ENCODE assay signal across 13 mouse cellular contexts in the genomic region with DNA sequence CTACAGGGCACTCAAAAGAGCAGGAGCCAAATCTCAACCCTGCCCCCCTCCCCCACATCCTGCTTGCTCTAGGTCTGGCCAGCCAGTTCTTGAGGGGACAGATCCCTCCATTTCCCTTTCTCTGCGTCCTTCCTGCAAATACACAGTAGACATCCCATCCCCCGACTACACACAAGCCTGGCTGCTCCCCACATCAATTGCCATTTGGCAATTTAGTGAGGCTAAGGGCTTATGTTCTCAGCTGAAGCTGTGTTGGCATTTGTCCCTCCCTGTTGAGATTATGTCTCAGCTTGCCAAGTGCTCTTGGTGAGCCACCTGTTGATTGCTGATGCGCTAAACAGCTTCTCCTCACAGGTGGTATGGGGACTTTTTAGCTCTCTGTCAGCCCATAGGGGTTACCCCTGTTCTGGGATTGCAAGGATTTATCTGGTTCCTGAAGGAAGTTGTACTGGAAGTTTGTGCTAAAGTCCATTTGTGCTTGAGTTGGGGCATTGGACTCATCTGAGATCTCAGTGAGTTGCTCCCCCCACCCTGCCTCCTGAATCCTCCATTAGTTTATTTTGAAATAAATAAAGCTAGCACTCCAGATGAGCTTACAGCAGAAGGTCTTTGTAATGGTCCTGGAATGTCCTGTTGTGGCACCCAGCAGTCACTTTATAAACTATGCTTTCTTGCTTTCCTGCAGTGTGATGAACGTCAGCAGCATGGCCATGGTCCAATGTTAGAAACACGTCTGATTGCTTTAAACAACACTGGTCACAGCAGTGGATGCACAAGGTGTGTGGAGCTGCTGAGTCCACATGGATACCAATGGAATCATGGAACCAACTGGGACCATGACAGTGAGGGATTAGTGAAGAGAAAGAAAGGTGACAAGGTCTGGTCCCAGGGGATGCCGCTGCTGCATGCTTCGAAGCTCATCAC.
DNase-seq lines count a peak whose midpoint lies in the region; ATAC-seq lines count a peak whose summit lies in the region.
"Had no signal": no experiment of that assay in that cellular context is flagged by ENCODE, and none has a peak within 500 bp of the region (broad histone marks: within the 10 kb centered on the region; RNA-seq: fewer than 3 reads in every experiment).

No protein-coding gene starts in this region.

- peak; percentile 83 for DNase-seq in forebrain, embryonic 14.5 days (ENCODE audit: low spot score)
- DNase-seq in left cerebral cortex, postnatal 4 days: peak; percentile 58
- no peak for DNase-seq in left cerebral cortex, adult 9 months (ENCODE audit: low spot score in 2 of 2)
- DNase-seq in frontal cortex, postnatal 10 days (ENCODE audit: low spot score in 2 of 2): no peak
- no peak for DNase-seq in testis, postnatal 10 days (ENCODE audit: low spot score)
- DNase-seq: gastrocnemius, adult 2 months; kidney, adult 2 months; liver; thymus, postnatal 14 days had no signal

- ATAC-seq in forebrain, embryonic 14.5 days: peak; percentile 62; the same call in 1 of the 2 replicates
- no peak for ATAC-seq in forebrain, embryonic 12.5 days (ENCODE audit: low FRiP score)
- peak; percentile 74 for ATAC-seq in forebrain, embryonic 16.5 days
- ATAC-seq in lung, embryonic 16.5 days (ENCODE audit: low read depth): peak; percentile 75

- H3K4me1 ChIP-seq in forebrain, embryonic 14.5 days (ENCODE audit: control insufficient read depth, insufficient read depth, low read length): peaks cover 4% of the 10 kb centered on the region; the same call in 1 of the 2 replicates
- H3K4me1 ChIP-seq in forebrain, embryonic 12.5 days: 0 out of 2 replicates have a peak, but pooled peaks cover 3% of the 10 kb centered on the region
- H3K4me1 ChIP-seq in forebrain, embryonic 16.5 days (replicated peaks; ENCODE audit: control insufficient read depth, insufficient read depth, low read length): peaks cover 10% of the 10 kb centered on the region
- no peaks in the 10 kb centered on the region; the same call in 1 of the 2 replicates for H3K4me1 ChIP-seq in lung, embryonic 16.5 days (replicated peaks; ENCODE audit: control insufficient read depth, insufficient read depth, low read length)
- H3K4me1 ChIP-seq: hindbrain, embryonic 12.5 days had no signal

- no peak overlapping the region for H3K4me2 ChIP-seq in forebrain, embryonic 14.5 days (ENCODE audit: low read length)
- H3K4me2 ChIP-seq in forebrain, embryonic 12.5 days: no peak overlapping the region
- no peak overlapping the region for H3K4me2 ChIP-seq in forebrain, embryonic 16.5 days (ENCODE audit: low read length)
- H3K4me2 ChIP-seq in lung, embryonic 16.5 days (ENCODE audit: low read depth, low read length): no peak overlapping the region
- H3K4me2 ChIP-seq: hindbrain, embryonic 12.5 days had no signal

- H3K9ac ChIP-seq in forebrain, embryonic 14.5 days (ENCODE audit: low read length): no peak overlapping the region
- H3K9ac ChIP-seq in forebrain, embryonic 12.5 days: no peak overlapping the region
- no peak overlapping the region for H3K9ac ChIP-seq in forebrain, embryonic 16.5 days (replicated peaks; ENCODE audit: low read depth, low read length)
- H3K9ac ChIP-seq in lung, embryonic 16.5 days (ENCODE audit: low read length): no peak overlapping the region
- H3K9ac ChIP-seq: hindbrain, embryonic 12.5 days had no signal

- H3K36me3 ChIP-seq in forebrain, embryonic 14.5 days (ENCODE audit: control insufficient read depth, insufficient read depth, low read length): no peaks in the 10 kb centered on the region
- H3K36me3 ChIP-seq in forebrain, embryonic 12.5 days (replicated peaks): no peaks in the 10 kb centered on the region
- no peaks in the 10 kb centered on the region for H3K36me3 ChIP-seq in forebrain, embryonic 16.5 days (ENCODE audit: control insufficient read depth, insufficient read depth)
- no peaks in the 10 kb centered on the region for H3K36me3 ChIP-seq in lung, embryonic 16.5 days (ENCODE audit: control insufficient read depth, insufficient read depth, low read length)
- H3K36me3 ChIP-seq: hindbrain, embryonic 12.5 days had no signal

- no peaks in the 10 kb centered on the region for H3K27me3 ChIP-seq in forebrain, embryonic 14.5 days (replicated peaks; ENCODE audit: control insufficient read depth, insufficient read depth, low read length)
- no peaks in the 10 kb centered on the region for H3K27me3 ChIP-seq in forebrain, embryonic 12.5 days
- H3K27me3 ChIP-seq in forebrain, embryonic 16.5 days (replicated peaks; ENCODE audit: control insufficient read depth, insufficient read depth, low read length): no peaks in the 10 kb centered on the region
- no peaks in the 10 kb centered on the region for H3K27me3 ChIP-seq in lung, embryonic 16.5 days (ENCODE audit: control insufficient read depth, insufficient read depth, low read depth, low read length)
- H3K27me3 ChIP-seq: hindbrain, embryonic 12.5 days had no signal

- H3K9me3 ChIP-seq in forebrain, embryonic 14.5 days (replicated peaks; ENCODE audit: control insufficient read depth, low read length): no peaks in the 10 kb centered on the region
- H3K9me3 ChIP-seq in forebrain, embryonic 12.5 days: no peaks in the 10 kb centered on the region
- H3K9me3 ChIP-seq in forebrain, embryonic 16.5 days (ENCODE audit: control insufficient read depth, low read length): no peaks in the 10 kb centered on the region
- H3K9me3 ChIP-seq in lung, embryonic 16.5 days (ENCODE audit: control insufficient read depth, low read length): no peaks in the 10 kb centered on the region
- H3K9me3 ChIP-seq: hindbrain, embryonic 12.5 days had no signal

- H3K4me3 ChIP-seq in forebrain, embryonic 14.5 days (ENCODE audit: low read depth, low read length): no peak overlapping the region
- no peak overlapping the region for H3K4me3 ChIP-seq in forebrain, embryonic 12.5 days (replicated peaks)
- H3K4me3 ChIP-seq in forebrain, embryonic 16.5 days (replicated peaks; ENCODE audit: low read length): no peak overlapping the region
- H3K4me3 ChIP-seq in lung, embryonic 16.5 days (ENCODE audit: low read length): no peak overlapping the region
- H3K4me3 ChIP-seq: gastrocnemius, adult 2 months; hindbrain, embryonic 12.5 days had no signal

- 67% methylated on average over 7 of the region's 7 CpGs for WGBS in forebrain, embryonic 14.5 days
- 85% methylated on average over 7 of the region's 7 CpGs for WGBS in forebrain, embryonic 12.5 days
- WGBS in forebrain, embryonic 16.5 days: 60% methylated on average over 7 of the region's 7 CpGs
- 45% methylated on average over 7 of the region's 7 CpGs for WGBS in lung, embryonic 16.5 days

- no peak overlapping the region for H3K27ac ChIP-seq in forebrain, embryonic 14.5 days (ENCODE audit: low read depth, low read length)
- H3K27ac ChIP-seq in forebrain, embryonic 12.5 days: no peak overlapping the region
- H3K27ac ChIP-seq in forebrain, embryonic 16.5 days (ENCODE audit: low read length): no peak overlapping the region
- H3K27ac ChIP-seq in lung, embryonic 16.5 days (ENCODE audit: low read length): no peak overlapping the region
- H3K27ac ChIP-seq: gastrocnemius, adult 2 months; hindbrain, embryonic 12.5 days had no signal

- intact Hi-C loops in left cerebral cortex, postnatal 4 days (cut with DNase I): no loop called here

Comparison
In these comparisons a context has a peak if more than half of its experiments do, and no peak if none do; other contexts are left out.
1. DNase-seq: peak in forebrain, embryonic 14.5 days (single experiment) and left cerebral cortex, postnatal 4 days (single experiment); none in left cerebral cortex, adult 9 months (0 of 2), frontal cortex, postnatal 10 days (0 of 2) and testis, postnatal 10 days (single experiment).